Mouse (Mus musculus): ENCODE results near the gene Bola1.
A peak's percentile ranks its signal among the peaks of the same experiment; 100 is the strongest.
"Not testable (repeated sequence)": the region's sequence is repeated elsewhere in the genome, so short reads cannot be mapped to it uniquely, and the experiment has no call there.

Gene Bola1

DNA sequence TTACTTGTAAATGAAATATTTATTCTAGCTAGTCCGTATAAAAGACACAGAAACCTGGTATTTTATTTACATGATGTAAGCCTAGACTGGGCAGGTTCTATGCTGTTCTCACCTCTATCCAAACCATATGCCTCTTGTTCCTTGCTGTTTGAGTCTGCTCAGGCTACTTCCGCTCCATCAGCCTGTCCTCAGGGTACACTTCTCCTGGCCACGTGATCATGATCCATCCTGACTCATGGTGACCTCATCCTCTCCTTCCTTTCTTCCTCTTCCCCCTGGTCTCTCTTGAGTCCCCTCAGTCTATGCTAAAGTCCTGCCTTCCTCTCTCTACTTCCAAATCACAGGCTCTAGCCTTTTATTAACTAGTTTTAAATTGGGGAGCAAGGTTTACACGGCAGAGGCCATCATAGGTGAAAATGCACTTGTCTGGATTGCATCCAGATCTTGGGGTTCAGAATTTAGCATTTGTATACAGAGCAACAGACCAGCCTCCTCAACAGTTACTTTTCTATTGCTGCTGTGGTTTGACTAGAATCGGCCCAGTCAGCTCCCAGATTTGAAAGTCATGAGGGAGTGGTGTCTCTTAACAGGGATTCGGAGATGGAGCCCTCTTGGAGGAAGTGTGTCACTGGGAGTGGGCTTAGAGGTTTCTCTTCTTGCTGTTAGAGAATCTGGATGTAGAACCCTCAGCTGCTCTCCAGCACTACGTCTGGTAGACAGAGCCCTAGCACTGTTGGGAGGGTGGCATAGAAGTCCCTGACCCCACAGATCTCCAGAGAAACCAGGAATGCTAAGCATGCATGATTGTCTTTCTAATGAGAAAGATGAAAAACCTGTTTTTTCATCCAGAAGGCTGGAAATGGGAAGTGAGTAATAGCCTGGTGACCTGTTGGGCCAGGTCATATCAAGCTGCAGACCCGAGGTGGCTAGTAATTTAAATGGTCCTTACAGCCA, 7.5 kb upstream of the Bola1 start:
- DNase-seq (ENCODE audit: extremely low spot score, low read depth, low spot score) = no peak

DNA sequence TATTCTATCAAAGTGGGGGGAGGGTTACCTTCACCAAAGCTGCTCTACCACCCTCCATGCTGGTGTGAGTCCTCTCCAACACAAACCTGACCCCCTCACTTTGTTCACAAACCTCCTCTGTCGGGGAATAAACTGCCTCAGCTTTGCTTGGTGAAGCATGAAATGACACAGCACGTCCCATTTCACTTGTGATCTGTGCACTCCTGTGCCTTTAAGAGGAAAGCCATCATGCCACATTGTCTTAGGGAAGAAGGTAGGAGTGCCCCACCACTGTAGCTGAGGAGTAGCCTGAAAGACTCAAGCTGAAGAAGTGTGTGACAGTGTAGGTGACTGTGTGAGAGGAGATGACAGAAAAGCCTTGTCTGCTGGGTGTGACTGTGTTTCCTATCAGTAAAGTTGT, 5.9 kb upstream of the Bola1 start:
- no peak for DNase-seq (ENCODE audit: extremely low spot score, low read depth, low spot score)

DNA sequence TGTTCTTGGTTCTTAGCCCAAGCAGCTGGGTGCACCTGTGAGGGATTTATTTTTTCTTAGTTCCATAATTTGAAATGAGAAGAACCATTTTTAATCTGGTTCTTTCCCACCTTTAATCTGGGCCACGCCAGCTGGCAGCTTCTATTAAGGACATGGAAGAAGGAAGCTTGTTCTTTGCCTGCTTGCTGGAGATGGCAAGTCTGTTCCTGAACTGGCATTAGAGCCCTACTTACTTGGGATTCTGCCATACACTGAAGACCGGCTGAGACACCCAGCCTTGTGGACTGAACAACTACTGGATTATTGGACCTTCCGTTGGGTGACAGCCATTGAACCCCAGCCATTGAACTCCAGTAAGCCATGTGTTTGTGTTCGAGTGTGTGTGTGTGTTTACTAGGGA, 3.3 kb upstream of the Bola1 start:
- DNase-seq (ENCODE audit: extremely low spot score, low read depth, low spot score) = no peak

DNA sequence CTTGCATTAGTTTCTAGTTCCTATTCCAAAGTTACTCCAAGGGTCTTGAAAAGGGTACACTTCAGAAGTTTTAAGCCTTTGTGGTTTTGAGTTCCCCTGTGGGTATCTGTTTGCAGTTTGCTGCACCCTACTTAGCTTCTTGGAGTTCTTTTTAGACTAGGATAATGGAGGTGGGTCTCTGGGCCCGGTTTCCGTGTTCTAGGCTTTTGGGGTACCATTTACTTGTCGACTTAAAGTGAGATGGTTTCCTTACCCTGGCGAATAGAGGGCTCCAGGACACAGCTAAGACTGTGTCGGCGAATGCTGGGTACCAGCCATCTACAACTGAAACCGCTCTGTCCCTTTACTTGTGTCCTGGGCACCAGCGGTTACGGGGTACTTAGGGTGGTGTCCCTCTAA, 2.1 kb upstream of the Bola1 start:
- DNase-seq (ENCODE audit: extremely low spot score, low read depth, low spot score) = no peak

DNA sequence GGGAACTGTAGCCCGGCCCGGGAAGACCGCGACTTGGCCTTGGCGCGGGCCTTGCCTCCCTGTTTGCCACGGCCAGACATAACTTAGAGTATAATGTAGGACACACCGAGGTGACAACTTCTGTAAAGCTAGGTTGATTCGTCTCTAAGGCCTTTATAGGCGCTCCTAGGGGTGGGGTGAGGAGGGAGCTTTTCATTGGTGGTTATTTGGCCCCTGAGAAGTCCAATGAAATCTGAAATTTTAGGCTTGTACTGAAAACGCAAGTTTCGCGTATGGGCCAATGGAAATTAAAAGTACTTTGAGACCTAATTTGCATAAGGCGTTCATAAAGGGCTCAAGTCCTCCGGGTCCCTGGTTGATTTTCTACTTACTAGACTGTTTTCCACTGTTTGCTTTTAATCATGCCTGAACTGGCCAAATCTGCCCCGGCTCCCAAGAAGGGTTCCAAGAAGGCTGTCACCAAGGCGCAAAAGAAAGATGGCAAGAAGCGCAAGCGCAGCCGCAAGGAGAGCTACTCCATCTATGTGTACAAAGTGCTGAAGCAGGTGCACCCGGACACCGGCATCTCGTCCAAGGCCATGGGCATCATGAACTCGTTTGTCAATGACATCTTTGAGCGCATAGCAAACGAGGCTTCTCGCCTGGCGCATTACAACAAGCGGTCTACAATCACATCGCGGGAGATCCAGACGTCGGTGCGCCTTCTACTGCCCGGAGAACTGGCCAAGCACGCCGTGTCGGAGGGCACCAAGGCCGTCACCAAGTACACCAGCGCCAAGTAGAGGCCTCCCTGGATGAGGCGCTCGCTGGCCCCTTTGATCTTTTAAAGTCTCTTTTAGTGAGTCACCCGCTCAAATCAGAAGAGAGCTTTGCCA, 1.5 kb upstream of the Bola1 start, which contains the start of the genes Hist2h2ac and Hist2h2be:
TSS of gene Hist2h2ac (minus strand) at position 116 of the 875 bp plus-strand sequence.
TSS of gene Hist2h2be (plus strand) at position 355 of the 875 bp plus-strand sequence.
- DNase-seq (ENCODE audit: extremely low spot score, low read depth, low spot score) = peak; percentile 90

- not testable (repeated sequence) for DNase-seq (ENCODE audit: extremely low spot score, low read depth, low spot score)
Measured at GRCm38 (mm10) chr3:96220131-96220764, 739 bp upstream of the Bola1 start.

GRCm38 (mm10) chr3:96219191-96219641, 293 bp downstream of the Bola1 start:
- no peak for DNase-seq (ENCODE audit: extremely low spot score, low read depth, low spot score)

DNA sequence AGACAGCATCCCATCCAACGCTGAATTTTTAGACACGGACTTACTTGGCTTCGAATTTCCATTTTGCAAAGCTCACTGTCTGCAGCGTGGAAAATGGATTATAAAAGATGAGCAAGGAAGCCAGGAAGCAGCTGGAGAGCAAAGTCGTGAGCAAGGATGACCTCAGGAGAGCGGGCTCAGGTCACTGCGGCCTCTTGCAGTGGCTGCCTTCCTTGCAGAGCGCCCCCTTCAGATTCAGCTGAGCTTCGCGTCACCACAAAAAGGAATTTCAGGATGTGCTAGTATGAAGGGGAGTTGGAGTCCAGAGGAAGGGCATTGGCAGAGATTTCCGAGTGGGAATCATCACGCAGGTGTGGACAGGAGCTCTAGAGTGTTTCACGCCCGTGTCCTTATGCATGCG, 10.3 kb downstream of the Bola1 start:
- no peak for DNase-seq (ENCODE audit: extremely low spot score, low read depth, low spot score)

DNA sequence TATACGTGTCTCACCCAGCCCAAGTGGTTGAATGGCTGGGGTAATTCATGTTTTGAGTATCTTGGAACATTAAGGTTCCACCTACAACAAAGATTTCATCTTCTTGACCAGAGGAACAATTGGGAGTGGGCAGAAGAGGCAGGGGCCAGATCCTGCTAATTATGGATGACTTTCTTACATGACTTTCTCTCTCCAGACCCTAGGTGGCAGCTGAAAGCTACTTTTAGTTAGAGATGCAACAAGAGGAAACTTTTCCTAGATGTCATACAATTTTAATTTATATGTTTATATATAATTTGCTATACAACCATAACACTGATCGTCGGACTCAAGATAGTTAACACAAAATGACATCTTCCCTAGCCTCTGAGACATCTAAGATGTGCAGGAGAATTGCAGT, 11.7 kb downstream of the Bola1 start:
- DNase-seq (ENCODE audit: extremely low spot score, low read depth, low spot score) = no peak

- no peak for DNase-seq (ENCODE audit: extremely low spot score, low read depth, low spot score)
Measured at GRCm38 (mm10) chr3:96199731-96200130, 19.8 kb downstream of the Bola1 start.

GRCm38 (mm10) chr3:96198601-96199251, 20.8 kb downstream of the Bola1 start:
- DNase-seq (ENCODE audit: extremely low spot score, low read depth, low spot score) = not testable (repeated sequence)

- DNase-seq (ENCODE audit: extremely low spot score, low read depth, low spot score) = no peak
Measured at GRCm38 (mm10) chr3:96198181-96198580, 21.3 kb downstream of the Bola1 start.

GRCm38 (mm10) chr3:96197129-96197749, 22.3 kb downstream of the Bola1 start:
- peak; percentile 79 for DNase-seq (ENCODE audit: extremely low spot score, low read depth, low spot score)

GRCm38 (mm10) chr3:96196437-96197128, 22.9 kb downstream of the Bola1 start:
- no peak for DNase-seq (ENCODE audit: extremely low spot score, low read depth, low spot score)

- DNase-seq (ENCODE audit: extremely low spot score, low read depth, low spot score) = no peak
Measured at GRCm38 (mm10) chr3:96195616-96196313, 23.7 kb downstream of the Bola1 start.

DNA sequence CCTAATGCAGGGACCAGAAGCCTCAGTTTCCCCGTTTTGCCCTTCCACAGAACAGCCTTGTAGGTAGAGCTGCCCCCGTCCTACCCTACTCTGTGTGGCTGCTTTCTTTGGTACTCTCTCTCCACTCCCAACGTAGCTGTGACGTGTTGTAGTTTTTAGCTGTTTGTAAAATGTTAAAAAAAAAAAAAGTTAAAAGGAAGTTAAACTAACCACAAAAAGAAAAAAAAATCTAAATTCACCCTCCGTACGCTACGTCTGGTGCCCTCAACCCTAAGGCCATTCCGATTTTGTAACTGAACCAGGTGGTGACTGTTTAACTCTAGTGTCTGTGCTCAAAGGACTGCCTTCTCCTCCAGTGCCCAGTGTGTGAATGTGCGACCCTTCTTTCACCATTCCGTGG, 24.5 kb downstream of the Bola1 start:
- no peak for DNase-seq (ENCODE audit: extremely low spot score, low read depth, low spot score)

DNA sequence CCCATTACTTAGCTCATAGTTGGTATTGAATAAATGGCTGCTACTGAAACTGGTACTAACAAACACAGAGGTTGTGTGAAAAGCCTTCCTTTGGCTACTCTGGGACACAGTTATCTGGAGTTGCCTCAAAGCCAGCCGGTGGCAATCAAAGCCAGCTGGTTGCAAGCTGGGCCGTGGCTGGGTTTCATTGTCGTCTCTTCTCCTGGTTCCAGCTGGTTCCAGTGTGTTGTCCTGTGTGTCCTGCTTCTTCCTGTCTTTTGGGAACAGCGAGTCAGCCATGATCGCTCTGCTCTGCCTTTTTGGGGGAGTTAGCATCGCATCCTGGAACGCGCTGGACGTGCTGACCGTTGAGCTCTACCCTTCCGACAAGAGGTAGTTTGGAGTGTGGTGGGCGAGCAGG, 26.5 kb downstream of the Bola1 start:
- no peak for DNase-seq (ENCODE audit: extremely low spot score, low read depth, low spot score)

GRCm38 (mm10) chr3:96182382-96182776, 37.1 kb downstream of the Bola1 start:
- DNase-seq (ENCODE audit: extremely low spot score, low read depth, low spot score) = no peak
